Mouse (Mus musculus): ENCODE measurements around the gene Ankrd13b.

Gene Ankrd13b

DNA sequence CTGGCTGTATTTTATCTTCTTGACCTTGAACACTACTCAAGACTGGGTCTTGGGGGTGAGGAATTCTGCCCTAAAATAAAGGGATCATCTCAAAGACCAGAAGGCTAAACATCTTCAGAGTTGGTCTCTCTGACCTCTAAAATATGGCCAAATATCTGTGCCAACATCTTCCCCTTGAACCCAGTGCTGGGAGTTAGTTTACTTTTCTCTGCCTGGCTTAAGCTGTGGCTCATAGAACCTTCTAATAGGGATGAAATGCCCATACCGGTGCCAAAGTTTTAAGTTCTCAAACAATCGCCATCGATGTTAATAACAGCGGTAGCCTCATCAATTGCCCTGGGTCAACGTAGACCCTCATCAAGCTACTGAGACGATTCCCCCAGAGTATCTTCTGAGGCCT lies 27.6 kb downstream of the Ankrd13b start:
- no peak for DNase-seq

DNA sequence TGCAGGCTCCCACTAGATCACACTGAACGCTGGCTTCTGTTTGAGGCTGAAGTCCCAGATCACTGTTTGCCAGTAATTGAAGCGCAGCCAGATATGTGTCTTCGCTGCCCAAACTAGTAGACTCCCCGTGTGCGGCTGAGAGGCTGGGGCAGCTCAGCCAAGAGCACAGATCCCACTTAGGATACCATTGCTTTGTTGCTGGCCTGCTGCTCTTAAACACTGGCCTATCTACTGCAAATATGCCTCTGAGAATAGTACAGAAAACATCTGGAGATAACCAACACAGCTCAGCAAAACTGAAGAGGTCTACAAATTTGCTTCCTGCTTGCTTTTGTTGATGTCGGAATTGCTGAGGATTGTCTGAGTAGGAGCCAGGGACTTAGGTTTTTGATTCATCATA lies 32.6 kb downstream of the Ankrd13b start:
- DNase-seq: peak; percentile 63 to 74

DNA sequence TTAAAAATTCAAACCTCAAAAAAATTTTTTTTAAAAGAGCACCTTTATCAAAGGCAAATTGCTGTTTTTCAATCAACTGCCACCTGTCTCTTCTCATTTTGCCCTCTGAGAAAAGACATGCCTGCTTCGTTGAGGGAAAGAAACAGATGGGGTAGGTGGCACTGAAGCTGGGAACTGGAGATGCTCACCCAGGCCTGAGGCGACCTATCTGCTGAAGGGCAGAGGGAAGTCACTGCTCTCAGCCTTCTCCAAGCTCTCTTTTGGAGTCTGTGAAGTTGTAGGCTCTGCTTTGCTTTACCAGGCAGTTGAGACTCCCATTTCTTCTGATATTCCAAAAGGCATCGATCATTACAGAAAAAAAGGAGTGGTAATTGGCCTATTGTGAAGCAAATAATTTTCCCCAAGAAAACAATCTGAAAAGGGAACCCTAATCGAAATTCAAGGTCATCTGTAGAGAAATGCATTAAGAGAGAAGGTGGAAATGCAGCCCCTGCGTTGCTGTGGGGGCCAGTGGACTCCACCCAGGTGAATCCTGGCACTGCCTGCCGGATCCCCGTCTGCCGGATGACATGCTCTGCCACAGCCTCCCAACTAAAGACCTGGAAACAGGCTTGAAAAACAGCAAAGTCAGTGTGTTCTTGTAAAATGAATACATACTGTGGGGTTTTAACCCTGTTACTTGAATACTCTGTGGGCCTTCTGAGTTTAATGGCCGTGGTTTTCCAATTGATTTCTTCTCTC lies 33.5 kb downstream of the Ankrd13b start:
- peak in 1 of 2 experiments; percentile 55 for DNase-seq

DNA sequence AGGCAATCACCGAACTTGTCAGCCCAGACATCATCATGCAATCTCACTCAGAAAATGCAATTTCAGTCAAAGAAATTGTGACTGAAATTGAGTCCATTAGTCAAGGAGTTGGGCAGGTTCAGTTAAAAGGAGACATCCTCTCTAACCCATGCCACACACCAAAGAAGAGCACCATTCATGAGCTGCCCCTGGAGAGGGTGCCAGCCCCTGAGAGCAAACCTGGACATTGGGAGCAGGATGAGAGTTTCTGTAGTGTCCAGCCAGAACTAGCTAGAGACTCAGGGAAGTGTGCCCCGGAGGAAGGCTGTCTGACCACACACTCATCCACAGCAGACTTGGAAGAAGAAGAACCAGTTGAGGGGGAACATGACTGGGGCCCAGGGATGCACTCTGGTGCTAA lies 36.1 kb downstream of the Ankrd13b start:
- DNase-seq: no peak

DNA sequence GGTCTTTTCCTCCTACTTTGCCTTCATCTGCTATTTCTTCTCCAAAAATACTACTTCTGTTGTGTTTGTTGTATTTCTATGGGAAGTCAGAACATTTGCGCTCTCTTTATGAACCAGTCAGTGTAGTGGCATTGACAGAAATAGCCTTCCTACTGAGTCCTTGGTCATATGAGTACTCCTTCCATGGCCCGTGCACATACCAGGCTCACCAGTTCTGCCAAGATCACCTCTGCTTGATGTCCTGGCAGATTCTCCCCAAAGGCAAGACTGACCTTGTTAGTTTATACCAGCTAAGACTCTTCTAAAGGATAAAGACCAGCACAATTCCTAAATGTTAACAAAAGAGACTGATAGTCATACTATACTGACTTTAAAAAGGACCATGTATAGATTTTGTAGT lies 37.8 kb downstream of the Ankrd13b start:
- DNase-seq: no peak

DNA sequence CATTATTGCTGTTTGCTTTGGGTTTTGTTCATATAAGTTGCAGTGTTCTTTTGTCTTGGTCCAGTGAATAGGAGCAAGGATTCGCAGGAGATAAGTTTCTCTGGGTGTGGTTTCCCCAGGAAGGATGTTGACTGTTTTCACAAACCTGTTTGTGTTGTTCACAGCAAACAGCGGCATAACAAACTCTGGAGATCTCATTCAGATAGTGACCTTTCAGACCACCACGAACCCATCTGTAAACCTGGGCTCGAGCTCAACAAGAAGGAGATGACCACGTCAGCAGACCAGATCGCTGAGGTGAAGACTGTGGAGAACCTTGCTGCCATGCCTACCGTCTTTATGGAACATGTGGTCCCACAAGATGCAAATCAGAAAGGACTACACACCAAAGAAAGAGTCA lies 40.3 kb downstream of the Ankrd13b start:
- DNase-seq: no peak

DNA sequence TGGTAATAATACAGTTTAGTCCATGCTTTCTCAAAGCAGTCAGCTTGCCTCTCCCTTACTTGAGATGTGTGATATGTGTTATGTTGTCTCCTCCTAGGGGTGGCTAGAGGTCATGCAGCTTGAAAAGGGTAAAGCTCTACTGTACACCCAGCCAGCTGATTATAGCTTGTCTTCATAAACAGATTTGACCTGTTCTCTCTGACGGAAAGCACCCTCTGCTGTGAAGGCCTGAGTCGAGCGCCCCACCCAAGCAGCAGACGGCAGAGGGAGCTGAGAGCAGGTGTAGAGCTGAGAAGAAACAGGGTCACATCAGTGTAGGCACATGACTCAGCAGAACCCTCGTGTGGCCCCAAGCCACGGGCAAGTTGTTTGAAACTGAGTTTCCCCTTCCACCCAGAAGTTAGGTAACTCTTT lies 42.8 kb downstream of the Ankrd13b start:
- peak; percentile 59 to 68 for DNase-seq

DNA sequence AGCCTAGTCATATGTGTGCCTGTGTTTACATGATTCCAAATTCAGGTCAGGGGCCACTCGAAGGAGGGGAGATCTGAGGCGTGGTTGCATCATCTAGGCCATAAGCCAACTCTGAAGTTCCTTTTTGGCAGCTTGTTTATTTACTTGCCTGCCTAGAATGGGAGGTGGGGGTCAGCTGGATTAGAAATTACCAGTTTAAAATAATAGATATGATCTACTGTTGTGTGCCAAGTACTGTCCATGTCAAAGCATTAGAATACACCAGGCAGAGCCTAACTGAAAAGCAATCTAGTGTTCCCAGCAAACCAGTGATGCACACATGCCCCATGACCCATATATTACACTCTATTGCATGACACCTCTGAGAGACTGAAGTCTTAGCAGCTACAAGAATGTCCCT lies 44.5 kb downstream of the Ankrd13b start:
- no peak for DNase-seq

DNA sequence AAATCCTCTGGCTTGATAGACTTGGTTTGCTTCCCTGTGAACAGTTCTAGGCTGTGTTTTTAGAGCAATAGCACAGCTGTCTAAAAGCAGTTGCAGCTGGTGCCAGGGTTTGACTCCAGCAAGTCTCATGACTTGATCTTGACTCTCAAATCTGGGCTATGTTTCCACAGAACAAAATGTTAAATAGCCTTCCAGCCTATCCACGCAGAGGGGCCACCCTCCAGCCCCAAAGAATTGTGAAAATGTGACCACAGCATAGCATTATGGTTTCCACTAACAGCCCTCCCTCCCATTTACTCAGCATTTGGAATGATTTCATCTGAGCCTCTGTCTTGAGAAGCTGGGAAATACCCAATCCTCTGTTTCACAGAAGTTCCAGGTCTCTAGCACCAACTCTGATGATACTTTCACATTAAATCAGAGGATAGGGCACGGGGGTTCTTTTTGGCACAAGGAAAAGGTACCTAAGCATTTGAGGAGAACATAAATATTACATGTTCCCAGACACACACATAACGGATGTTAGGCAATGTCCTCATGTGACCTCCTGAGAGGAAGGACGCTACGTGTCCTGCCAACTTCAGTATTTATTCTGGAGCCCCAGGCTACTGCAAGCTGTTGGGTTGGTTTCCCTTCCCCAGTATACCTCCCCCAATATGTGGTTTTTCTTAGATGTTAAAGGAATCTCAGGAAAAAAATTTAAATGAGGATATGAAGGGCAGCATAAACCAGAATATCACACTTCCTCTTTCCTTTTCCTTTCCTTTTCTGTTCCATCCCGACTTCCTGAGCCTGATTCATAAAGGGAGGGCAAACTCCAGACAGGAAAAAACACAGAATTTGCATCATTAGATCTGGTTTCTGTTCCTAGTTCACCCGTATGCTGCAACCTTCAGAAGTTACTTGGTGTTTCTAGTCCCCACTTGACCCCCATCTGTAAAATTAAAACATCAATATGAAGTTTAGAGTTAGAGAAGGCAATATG lies 47.0 kb downstream of the Ankrd13b start:
- DNase-seq: no peak

DNA sequence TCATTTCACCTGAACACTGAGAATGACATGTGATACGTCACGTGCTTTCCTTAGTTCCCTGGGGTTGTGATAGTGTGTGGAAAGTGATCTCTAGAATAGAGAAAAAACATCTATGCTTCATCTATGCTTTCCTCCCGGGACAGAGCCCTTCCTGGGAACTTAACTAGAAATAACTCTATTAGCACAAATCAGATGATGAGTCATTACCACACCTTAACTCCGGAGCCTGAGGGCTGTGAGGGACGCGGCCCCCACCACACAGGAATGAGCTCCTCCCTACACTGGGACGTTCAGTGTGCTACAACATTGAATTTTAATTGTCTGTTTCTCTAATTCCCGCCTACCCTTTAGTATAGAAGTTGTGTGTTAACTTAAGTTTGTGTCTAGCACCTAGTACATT lies 48.5 kb downstream of the Ankrd13b start:
- no peak for DNase-seq

DNA sequence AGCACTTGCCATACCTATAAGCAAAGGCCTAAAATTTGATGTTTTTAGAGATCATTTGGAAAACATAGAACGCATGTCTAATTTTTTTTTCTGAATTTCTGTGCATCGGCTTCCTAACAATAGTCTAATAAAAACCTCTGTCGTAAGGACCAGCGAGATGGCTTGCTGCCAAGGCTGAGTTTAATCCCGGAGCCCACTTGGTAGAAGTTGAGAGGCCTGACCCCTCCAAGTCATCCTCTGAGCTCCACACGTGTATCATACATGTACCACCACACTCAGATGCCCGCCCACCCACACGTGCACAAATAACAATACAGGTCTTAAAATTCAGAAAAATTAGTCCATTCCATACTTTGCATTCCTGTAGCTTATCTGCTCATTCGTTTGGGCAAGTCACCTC lies 49.4 kb downstream of the Ankrd13b start:
- no peak for DNase-seq

DNA sequence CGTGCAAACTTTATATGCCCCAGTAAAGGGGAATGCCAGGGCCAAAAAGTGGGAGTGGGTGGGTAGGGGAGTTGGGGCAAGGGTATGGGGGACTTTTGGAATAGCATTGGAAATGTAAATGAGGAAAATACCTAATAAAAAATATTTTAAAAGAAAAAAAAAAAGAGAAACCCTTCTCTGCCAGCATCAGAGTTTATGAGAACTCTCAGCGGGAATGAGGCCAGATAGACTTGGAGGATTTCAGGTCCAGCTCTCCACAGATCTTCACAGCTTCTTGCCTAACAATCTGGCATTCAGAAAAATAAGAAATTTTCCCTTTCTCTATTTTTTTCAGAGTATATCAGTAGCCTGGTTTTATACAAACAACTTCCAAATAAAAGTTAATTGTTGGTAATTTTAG lies 52.5 kb downstream of the Ankrd13b start:
- DNase-seq: no peak

DNA sequence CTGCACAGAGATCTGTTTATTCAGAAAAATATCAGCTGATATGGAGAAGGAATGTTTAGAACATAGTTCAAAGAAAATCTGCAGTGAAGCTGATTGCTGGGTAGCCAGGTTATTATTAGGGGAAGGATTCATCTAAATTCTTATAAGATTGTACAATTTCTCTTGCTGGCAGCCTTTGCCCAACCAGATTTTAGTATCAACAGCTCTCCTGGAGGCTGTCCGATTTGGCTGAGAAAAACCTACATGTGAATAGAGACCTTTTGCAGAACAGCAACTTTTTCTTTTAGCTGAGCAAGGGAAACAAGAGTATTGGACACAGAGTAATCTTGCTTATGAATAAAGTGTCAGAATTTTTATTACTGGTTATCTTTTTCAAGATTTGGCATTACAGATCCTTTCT lies 61.0 kb downstream of the Ankrd13b start:
- no peak for DNase-seq

DNA sequence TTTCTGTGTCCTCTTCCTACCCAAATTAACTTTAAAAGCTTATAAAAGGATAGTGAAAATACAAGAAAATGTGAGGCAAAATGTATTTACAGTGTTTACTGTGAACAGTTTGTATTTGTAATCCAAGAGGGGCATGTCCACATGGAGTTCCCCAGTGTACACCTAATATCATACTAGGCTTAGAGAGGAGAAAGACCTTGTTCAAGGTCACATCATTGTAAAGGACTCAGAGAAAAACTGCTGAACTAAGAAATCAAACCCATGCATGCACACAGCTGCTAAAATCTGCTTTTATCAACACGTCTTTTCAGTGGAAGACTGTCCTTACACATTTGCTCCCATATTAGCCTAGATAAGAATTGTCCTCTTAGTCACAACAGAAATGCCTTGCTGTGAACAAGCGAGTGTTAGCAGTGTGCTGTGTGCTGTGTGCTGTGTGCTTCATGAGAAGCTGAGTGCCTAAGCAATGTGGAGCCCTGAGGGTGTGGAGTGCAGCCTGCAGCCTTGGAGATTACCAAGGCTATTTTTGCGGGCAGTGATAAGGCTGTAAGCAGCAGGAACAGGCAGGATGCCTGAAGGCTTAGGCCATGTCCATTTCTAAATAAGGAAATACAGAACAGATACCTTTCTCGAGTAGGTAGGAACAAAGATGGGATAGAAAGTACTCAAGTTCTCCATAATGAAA lies 66.2 kb downstream of the Ankrd13b start:
- DNase-seq: peak in 1 of 2 experiments; percentile 24

All from cerebellum, postnatal 25 days (tissue).